Mouse (Mus musculus) liver, embryonic 14.5 days (tissue): Measurements from ENCODE around the gene Nudt21. TPM values are rescaled to one million over a fixed set of nuclear protein-coding genes. Genes with fewer than 3 reads are reported as not detected.

Source experiments
- ATAC-seq: fragments of 200-750 bp; cut with Nextera tagmentation; 2 replicates; pipeline ENCODE4 v1.8.0; 2017; ENCODE audit warnings: moderate number of reproducible peaks, mild to moderate bottlenecking, moderate library complexity; ENCODE audit not compliant: insufficient read depth
- DNase-seq, 3 experiments: peaks; one replicate each; pipeline ENCODE4 v3.0.0-alpha.2; 2012 to 2013; ENCODE audit warnings: low read depth in 3 of 3, low spot score in 3 of 3
- H3K27ac ChIP-seq: fragments of 300-500 bp; sonication (generic); 2 replicates; pipeline ENCODE4 v1.5.1; 2014; ENCODE audit warnings: moderate library complexity, mild to moderate bottlenecking, control low read depth, inconsistent platforms
- H3K27me3 ChIP-seq: fragments of 300-500 bp; sonication (generic); 2 replicates; pipeline ENCODE4 v1.6.1; 2014; ENCODE audit warnings: mild to moderate bottlenecking, low read length, moderate library complexity; ENCODE audit not compliant: control insufficient read depth, insufficient read depth
- H3K36me3 ChIP-seq: fragments of 300-500 bp; sonication (generic); replicated peaks from 2 replicates; pipeline ENCODE4 v1.6.1; 2014; ENCODE audit warnings: low read depth; ENCODE audit not compliant: control insufficient read depth, insufficient read depth
- H3K4me1 ChIP-seq, 2 experiments: fragments of 200-500 bp in 1 of 2; fragments of 300-500 bp in 1 of 2; sonication (generic) in 1 of 2; replicated peaks; 2 replicates each; pipeline ENCODE4 v1.6.1; 2012 to 2014; ENCODE audit warnings: antibody characterized with exemption in 1 of 2, inconsistent platforms in 1 of 2, low read length in 1 of 2; ENCODE audit not compliant: control insufficient read depth in 2 of 2, insufficient read depth in 2 of 2
- H3K4me2 ChIP-seq: fragments of 300-500 bp; sonication (generic); 2 replicates; pipeline ENCODE4 v1.6.1; 2014; ENCODE audit warnings: low read depth, mild to moderate bottlenecking, control low read depth, moderate library complexity
- H3K4me3 ChIP-seq, 2 experiments: fragments of 200-500 bp in 1 of 2; fragments of 300-500 bp in 1 of 2; sonication (generic) in 1 of 2; 2 replicates each; pipeline ENCODE4 v1.5.1; 2012 to 2014; ENCODE audit warnings: low read depth in 2 of 2, low read length in 2 of 2, mild to moderate bottlenecking in 2 of 2, control low read depth in 1 of 2, inconsistent platforms in 1 of 2, moderate library complexity in 1 of 2; ENCODE audit not compliant: insufficient read depth in 1 of 2
- H3K9ac ChIP-seq: fragments of 300-500 bp; sonication (generic); replicated peaks from 2 replicates; pipeline ENCODE4 v1.6.1; 2014; ENCODE audit warnings: mild to moderate bottlenecking, control low read depth, moderate library complexity
- H3K9me3 ChIP-seq: fragments of 300-500 bp; sonication (generic); 2 replicates; pipeline ENCODE4 v1.6.1; 2016; ENCODE audit warnings: low read length, mixed read lengths; ENCODE audit not compliant: control insufficient read depth
- CTCF ChIP-seq: IDR thresholded peaks from 2 replicates; pipeline ENCODE4 v1.5.1; 2016; ENCODE audit warnings: antibody characterized with exemption, low read depth, control low read depth
- EP300 ChIP-seq: IDR thresholded peaks from 2 replicates; pipeline ENCODE4 v1.6.1; 2016; ENCODE audit warnings: antibody characterized with exemption, low read depth
- WGBS: fragments of 180-500 bp; shearing (Covaris S2); extraction: QIAGEN DNeasy Blood & Tissue Kit; methylation state at CpG from one replicate; pipeline ENCODE4 v1.1.7; 2014; ENCODE audit not compliant: insufficient replicate concordance; 5-methylcytosine and 5-hydroxymethylcytosine counted together
- polyA plus RNA-seq, 2 experiments: library from polyadenylated mRNA; depleted of rRNA in 1 of 2; stranded (reverse) in 1 of 2; unstranded in 1 of 2; fragments of >200 nt; fragmentation: Nextera tagmentation in 1 of 2; extraction: Ambion mirVana in 1 of 2; gene quantifications; 2 replicates each; pipeline versions ENCODE4 v1.2.1 to v1.2.3; 2012 to 2014

Nudt21 gene
- polyA plus RNA-seq, 2 experiments = 32.3 to 95.2 TPM

- peaks cover 72% of the 10 kb centered on the region for H3K36me3 ChIP-seq
- H3K27ac ChIP-seq = no peak overlapping the region
- 85% methylated on average over 13 of the region's 13 CpGs for WGBS
Measured at GRCm38 (mm10) chr8:93973831-93974375, 62.9 kb downstream of the Nudt21 start.

DNA sequence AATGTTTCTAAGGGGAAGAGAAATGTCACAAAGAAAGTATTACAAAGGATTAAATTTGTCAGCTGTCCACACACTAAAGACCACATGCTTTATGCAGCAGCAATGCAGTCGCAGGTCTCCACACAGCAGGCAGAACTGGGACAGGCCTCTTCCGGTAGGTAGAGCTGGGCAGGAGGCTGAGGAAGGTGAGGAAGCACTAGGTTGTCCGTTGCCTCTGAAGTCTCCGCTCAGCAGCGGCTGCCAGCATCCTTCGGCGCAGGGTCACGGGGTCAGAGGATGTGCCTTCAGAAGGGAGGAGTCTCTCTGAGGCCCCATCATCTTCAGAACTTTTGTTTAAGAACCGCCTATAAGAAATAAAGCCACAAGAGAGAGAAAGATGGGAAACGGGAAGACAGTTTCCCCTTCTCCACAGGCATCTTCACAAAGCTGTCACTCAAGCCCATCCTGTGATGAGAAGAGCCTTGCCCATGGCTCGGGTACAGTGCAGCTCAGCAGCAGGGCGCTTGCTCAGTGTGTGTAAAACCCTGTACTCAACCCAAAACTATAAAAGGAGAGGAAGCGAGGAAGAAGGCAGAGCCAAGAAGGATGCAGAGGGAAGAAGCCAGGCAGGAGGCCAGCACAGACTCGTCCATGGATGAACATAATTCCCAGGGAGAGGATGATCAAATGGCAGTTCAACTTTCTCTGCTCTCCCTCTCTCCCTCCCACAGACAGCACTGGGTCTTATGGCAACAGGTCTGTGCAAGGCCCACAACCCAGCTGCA lies 63.7 kb downstream of the Nudt21 start:
- Histone ChIP-seq H3K4me3 (no peak overlapping the region), H3K36me3 (peaks cover 64% of the 10 kb centered on the region), H3K27ac (no peak overlapping the region), H3K9ac (no peak overlapping the region), H3K4me1 (peaks cover 0 to 11% of the 10 kb centered on the region in 2 experiments; a peak in 2 of 4 replicates), H3K9me3 (no peaks in the 10 kb centered on the region), H3K4me2 (no peak overlapping the region), H3K27me3 (no peaks in the 10 kb centered on the region)
- TF ChIP-seq EP300 (no peak), CTCF (no peak)
- ATAC-seq = no peak
- WGBS = 83% methylated on average over 14 of the region's 14 CpGs
- no peak for DNase-seq

More at GRCm38 (mm10) chr8:93973831-93974375, 62.9 kb downstream of the Nudt21 start:
- H3K9ac ChIP-seq = no peak overlapping the region
- H3K4me3 ChIP-seq = no peak overlapping the region
- TF ChIP-seq CTCF (no peak), EP300 (no peak)
- H3K27me3 ChIP-seq = no peaks in the 10 kb centered on the region
- H3K4me2 ChIP-seq = no peak overlapping the region
- no peaks in the 10 kb centered on the region for H3K9me3 ChIP-seq
- H3K4me1 ChIP-seq = peaks cover 0 to 11% of the 10 kb centered on the region in 2 experiments; a peak in 2 of 4 replicates
- DNase-seq (no peak), ATAC-seq (0 out of 2 replicates have a peak, but pooled peaks have one; percentile 10)

DNA sequence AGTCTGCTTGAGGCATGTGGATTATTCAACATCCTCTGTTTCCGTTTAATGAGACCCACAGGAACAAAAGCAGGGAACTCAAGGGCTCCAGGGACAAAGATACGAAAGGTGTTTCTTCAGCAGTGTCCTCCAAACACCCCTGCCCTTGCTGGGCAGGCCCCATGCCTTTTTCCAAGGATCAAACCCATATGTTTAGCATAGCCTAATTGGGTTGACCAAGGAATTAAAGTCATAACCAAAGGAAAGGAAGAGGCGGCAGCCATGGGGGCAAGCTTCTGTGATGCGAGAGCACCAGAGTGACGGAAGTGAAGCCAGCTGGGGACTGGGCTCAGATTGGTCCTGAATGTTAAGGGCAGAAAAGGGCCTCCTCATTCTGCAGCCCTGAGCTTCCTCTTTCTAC lies 64.6 kb downstream of the Nudt21 start:
- WGBS = 89% methylated on average over 5 of the region's 5 CpGs
- no peak for TF ChIP-seq CTCF
- TF ChIP-seq EP300 = no peak
- no peak for ATAC-seq

GRCm38 (mm10) chr8:93971451-93971850 lies 65.4 kb downstream of the Nudt21 start:
- no peaks in the 10 kb centered on the region for H3K27me3 ChIP-seq
- no peak overlapping the region for H3K27ac ChIP-seq
- no peaks in the 10 kb centered on the region for H3K9me3 ChIP-seq
- no peak overlapping the region for H3K4me3 ChIP-seq
- H3K36me3 ChIP-seq = peaks cover 56% of the 10 kb centered on the region
- ATAC-seq = no peak
- H3K9ac ChIP-seq = no peak overlapping the region
- TF ChIP-seq CTCF (no peak), EP300 (no peak)
- 80% methylated on average over 10 of the region's 10 CpGs for WGBS
- no peak for DNase-seq
- peaks cover 0 to 11% of the 10 kb centered on the region in 2 experiments; a peak in 2 of 4 replicates for H3K4me1 ChIP-seq
- no peak overlapping the region for H3K4me2 ChIP-seq

More for the DNA sequence above, 64.6 kb downstream of the Nudt21 start:
- Histone ChIP-seq H3K4me1 (peaks cover 0 to 11% of the 10 kb centered on the region in 2 experiments; a peak in 2 of 4 replicates), H3K4me2 (no peak overlapping the region), H3K27ac (no peak overlapping the region), H3K27me3 (no peaks in the 10 kb centered on the region), H3K4me3 (no peak overlapping the region), H3K36me3 (peaks cover 58% of the 10 kb centered on the region), H3K9ac (no peak overlapping the region), H3K9me3 (no peaks in the 10 kb centered on the region)
- no peak for DNase-seq

- 74% methylated on average over 7 of the region's 7 CpGs for WGBS
- ATAC-seq = no peak
- Histone ChIP-seq H3K9ac (no peak overlapping the region), H3K4me3 (no peak overlapping the region), H3K9me3 (no peaks in the 10 kb centered on the region), H3K27me3 (no peaks in the 10 kb centered on the region), H3K4me1 (peaks cover 0 to 8% of the 10 kb centered on the region in 2 experiments; a peak in 2 of 4 replicates), H3K4me2 (no peak overlapping the region), H3K27ac (no peak overlapping the region), H3K36me3 (peaks cover 40% of the 10 kb centered on the region)
- DNase-seq = no peak
- no peak for TF ChIP-seq CTCF
- no peak for TF ChIP-seq EP300
Measured at GRCm38 (mm10) chr8:93969626-93970340, 67.0 kb downstream of the Nudt21 start.
